Mouse (Mus musculus): ENCODE data around the gene Sparc.

Gene Sparc

DNA sequence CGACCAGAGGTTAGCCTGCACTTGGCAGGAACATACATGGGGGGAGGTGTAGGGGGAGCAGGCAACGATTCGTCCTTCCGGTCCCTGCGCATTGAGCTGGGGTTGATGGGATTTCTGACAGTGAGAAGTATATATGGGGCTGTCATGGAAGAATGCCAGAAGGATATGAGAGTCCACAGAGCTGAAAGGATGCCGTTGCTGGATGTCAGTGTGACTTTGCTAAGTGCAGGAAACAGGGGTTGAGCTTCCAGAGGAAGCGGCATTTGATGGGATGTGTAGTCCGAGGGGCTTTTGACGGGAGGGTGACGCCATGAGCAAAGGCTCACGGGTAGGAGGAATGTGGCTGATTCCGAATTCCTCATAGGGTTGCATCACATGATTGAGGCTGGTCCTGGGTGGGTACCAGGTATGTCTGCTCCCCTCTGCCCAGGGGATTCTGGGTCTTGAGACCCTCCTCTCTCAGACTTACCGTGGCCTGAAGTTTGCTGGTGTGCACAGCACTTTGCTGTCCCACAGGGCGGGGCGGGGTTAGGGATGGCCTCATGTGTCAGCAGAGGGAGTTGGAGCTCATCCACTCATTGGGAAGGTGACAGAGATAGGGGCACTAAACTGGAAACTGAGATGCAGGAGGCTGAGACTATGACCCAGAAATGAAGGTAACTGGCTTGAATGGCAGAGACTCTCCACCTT is 64.7 kb downstream of the Sparc start:
- no peak for DNase-seq

DNA sequence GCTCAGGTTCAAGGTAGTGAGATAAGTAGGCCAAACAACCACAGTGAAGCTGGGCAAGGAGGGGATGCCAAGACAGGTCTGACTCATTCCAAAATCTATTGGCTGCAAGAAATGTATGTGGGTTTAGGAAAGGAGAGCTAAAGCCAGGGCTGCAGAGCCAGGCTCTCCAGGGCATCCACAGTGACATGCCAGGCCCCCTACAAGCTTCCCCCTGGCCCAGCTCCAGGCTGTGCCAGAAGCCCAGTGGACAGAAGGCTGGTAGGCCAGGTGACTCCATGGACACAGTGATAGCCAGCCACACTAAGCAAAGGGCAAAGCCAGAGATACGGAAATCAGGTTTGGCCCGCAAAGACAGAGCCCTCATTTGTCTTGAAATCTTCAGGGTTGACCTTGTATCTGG is 66.1 kb downstream of the Sparc start:
- no peak for DNase-seq
